Mouse (Mus musculus) ES-E14 (cell line): Measurements from ENCODE around the gene Gm48552. TPM values are rescaled to one million over a fixed set of nuclear protein-coding genes. Genes with fewer than 3 reads are reported as not detected.

Source experiments
- DNase-seq: peaks from one replicate; pipeline ENCODE4 v3.0.0-alpha.2; 2013; ENCODE audit warnings: low read depth, low spot score
- H3K27ac ChIP-seq: 2 replicates; pipeline ENCODE4 v1.5.1; 2012; ENCODE audit warnings: low read depth, mild to moderate bottlenecking, low read length, moderate library complexity, mixed read lengths; ENCODE audit not compliant: poor library complexity, insufficient read depth, severe bottlenecking
- H3K36me3 ChIP-seq: 2 replicates; pipeline ENCODE4 v1.6.1; 2012; ENCODE audit warnings: mild to moderate bottlenecking, low read length, moderate library complexity, mixed read lengths; ENCODE audit not compliant: control insufficient read depth, poor library complexity, insufficient read depth, severe bottlenecking
- H3K4me1 ChIP-seq, 2 experiments: fragments of 150-350 bp in 1 of 2; sonication (generic) in 1 of 2; 2 replicates each; pipeline ENCODE4 v1.6.1; 2012; ENCODE audit warnings: low read length in 2 of 2, mild to moderate bottlenecking in 1 of 2, mixed read lengths in 1 of 2; ENCODE audit not compliant: control insufficient read depth in 2 of 2, insufficient read depth in 2 of 2, poor library complexity in 1 of 2
- H3K4me3 ChIP-seq, 2 experiments: fragments of 150-350 bp in 1 of 2; sonication (generic) in 1 of 2; 2 replicates each; pipeline ENCODE4 v1.5.1; 2012; ENCODE audit warnings: low read length in 2 of 2, low read depth in 1 of 2, mild to moderate bottlenecking in 1 of 2, mixed read lengths in 1 of 2; ENCODE audit not compliant: insufficient read depth in 1 of 2, poor library complexity in 1 of 2, severe bottlenecking in 1 of 2
- H3K9ac ChIP-seq: 2 replicates; pipeline ENCODE4 v1.6.1; 2012; ENCODE audit warnings: low read depth, mild to moderate bottlenecking, low read length, mixed read lengths; ENCODE audit not compliant: poor library complexity, insufficient read depth, severe bottlenecking
- H3K9me3 ChIP-seq: fragments of 150-350 bp; sonication (generic); 2 replicates; pipeline ENCODE4 v1.6.1; 2012; ENCODE audit warnings: low read depth, mild to moderate bottlenecking, low read length; ENCODE audit not compliant: control insufficient read depth, insufficient read depth
- CHD2 ChIP-seq: IDR thresholded peaks from 2 replicates; pipeline ENCODE4 v1.6.1; 2014; ENCODE audit warnings: mild to moderate bottlenecking, low read depth, low read length, inconsistent platforms
- HCFC1 ChIP-seq: IDR thresholded peaks from 2 replicates; pipeline ENCODE4 v1.6.1; 2012; ENCODE audit warnings: low read length, inconsistent platforms, borderline replicate concordance; ENCODE audit not compliant: insufficient read depth
- MAFK ChIP-seq: IDR thresholded peaks from 2 replicates; pipeline ENCODE4 v1.6.1; 2014; ENCODE audit warnings: mild to moderate bottlenecking, low read depth, low read length, inconsistent platforms; ENCODE audit not compliant: insufficient read depth
- ZC3H11A ChIP-seq: IDR thresholded peaks from 2 replicates; pipeline ENCODE4 v1.6.1; 2012; ENCODE audit warnings: low read depth, mild to moderate bottlenecking, inconsistent platforms, low read length, borderline replicate concordance
- ZNF384 ChIP-seq: IDR thresholded peaks from 2 replicates; pipeline ENCODE4 v1.6.1; 2012; ENCODE audit warnings: low read depth, low read length, inconsistent platforms
- in situ Hi-C, 2 experiments: fragments of 600-800 bp; cut with MboI; formaldehyde crosslinking; loops; one replicate each; pipeline ENCODE4 v1.15.1; 2025; ENCODE audit warnings: low sequenced_read_pairs in 2 of 2, inconsistent platforms in 1 of 2; ENCODE audit not compliant: unreplicated experiment in 2 of 2
- total RNA-seq: library from RNA; depleted of rRNA; stranded (reverse); fragments of 300-350 nt; gene quantifications from 2 replicates; pipeline ENCODE4 v1.2.3, GENCODE M21; 2012

Gm48552 gene
- total RNA-seq, 1 experiment: 2.5 TPM

DNA sequence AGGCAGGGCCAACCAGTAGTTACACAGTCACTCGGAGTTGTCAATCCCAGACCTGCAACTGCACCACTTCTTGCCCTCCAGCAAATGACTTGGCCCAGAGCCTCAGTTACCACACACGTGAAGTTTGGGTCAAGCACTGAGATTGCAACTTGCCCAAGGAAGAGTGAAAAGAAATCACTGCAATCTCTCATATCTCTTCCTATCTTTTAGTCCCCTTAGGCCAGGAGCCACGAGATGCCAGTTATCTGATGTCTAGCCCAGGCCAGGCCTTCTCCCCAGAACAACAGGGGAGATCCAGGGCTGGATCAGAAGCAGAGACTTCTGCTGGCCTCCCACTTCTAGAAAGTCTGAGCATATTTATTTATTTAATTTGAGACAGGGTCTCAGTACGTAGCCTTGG is 33.3 kb upstream of the Gm48552 start:
- H3K9ac ChIP-seq: peak overlapping the region; percentile 15; the same call in 1 of the 2 replicates
- peaks cover 5% of the 10 kb centered on the region; the same call in 1 of the 2 replicates for H3K36me3 ChIP-seq
- in situ Hi-C loops: no loop called here
- H3K9me3 ChIP-seq: no peaks in the 10 kb centered on the region
- peak overlapping the region; percentile 94; the same call in 1 of the 2 replicates for H3K27ac ChIP-seq
- H3K4me1 ChIP-seq: peaks cover 13 to 29% of the 10 kb centered on the region in 2 experiments; a peak in 3 of 4 replicates
- TF ChIP-seq ZC3H11A: no peak
- TF ChIP-seq CHD2: no peak
- no peak for TF ChIP-seq MAFK
- TF ChIP-seq ZNF384: no peak
- no peak for TF ChIP-seq HCFC1
- H3K4me3 ChIP-seq: no peak overlapping the region
- no peak for DNase-seq

DNA sequence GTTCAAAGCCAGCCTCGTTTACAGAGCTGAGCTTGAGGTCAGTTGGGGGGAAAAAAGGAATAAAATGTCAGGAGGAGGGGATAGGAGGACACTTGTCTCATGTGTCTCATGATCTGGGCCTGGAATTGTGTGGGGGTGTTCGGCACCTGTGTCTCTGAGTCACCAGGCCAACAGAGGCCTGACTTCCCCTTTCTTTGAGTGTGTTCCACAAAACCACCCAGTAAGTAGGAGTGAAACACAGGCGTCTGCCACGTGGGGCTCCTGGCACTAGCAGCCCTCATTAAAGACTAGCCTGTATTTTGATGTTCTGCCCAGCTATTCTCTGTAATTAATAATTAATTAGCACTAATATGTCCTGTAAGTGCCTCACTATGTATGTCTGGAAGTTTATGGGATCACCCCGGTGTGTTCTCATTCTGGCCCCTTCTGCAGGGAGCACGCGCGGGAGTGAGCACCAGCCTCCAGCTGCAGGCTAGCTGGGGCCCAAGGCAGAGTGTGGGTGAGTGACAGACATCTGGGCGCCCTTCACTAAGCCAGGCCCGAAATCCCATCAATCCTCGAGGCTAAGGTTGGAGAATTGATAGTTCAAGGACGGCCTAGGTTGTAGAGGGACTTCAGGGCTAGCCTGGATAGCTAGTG is 32.3 kb upstream of the Gm48552 start:
- in situ Hi-C loops: no loop called here
- H3K36me3 ChIP-seq: peaks cover 11% of the 10 kb centered on the region; the same call in 1 of the 2 replicates
- peaks cover 15 to 37% of the 10 kb centered on the region in 2 experiments; a peak in 3 of 4 replicates for H3K4me1 ChIP-seq
- no peaks in the 10 kb centered on the region for H3K9me3 ChIP-seq
- H3K9ac ChIP-seq: peak overlapping the region; percentile 53
- peak overlapping the region; percentile 77 to 79 for H3K4me3 ChIP-seq
- TF ChIP-seq ZNF384: no peak
- no peak for TF ChIP-seq MAFK
- TF ChIP-seq HCFC1: no peak
- no peak for TF ChIP-seq CHD2
- TF ChIP-seq ZC3H11A: no peak
- H3K27ac ChIP-seq: peak overlapping the region; percentile 94
- no peak for DNase-seq

DNA sequence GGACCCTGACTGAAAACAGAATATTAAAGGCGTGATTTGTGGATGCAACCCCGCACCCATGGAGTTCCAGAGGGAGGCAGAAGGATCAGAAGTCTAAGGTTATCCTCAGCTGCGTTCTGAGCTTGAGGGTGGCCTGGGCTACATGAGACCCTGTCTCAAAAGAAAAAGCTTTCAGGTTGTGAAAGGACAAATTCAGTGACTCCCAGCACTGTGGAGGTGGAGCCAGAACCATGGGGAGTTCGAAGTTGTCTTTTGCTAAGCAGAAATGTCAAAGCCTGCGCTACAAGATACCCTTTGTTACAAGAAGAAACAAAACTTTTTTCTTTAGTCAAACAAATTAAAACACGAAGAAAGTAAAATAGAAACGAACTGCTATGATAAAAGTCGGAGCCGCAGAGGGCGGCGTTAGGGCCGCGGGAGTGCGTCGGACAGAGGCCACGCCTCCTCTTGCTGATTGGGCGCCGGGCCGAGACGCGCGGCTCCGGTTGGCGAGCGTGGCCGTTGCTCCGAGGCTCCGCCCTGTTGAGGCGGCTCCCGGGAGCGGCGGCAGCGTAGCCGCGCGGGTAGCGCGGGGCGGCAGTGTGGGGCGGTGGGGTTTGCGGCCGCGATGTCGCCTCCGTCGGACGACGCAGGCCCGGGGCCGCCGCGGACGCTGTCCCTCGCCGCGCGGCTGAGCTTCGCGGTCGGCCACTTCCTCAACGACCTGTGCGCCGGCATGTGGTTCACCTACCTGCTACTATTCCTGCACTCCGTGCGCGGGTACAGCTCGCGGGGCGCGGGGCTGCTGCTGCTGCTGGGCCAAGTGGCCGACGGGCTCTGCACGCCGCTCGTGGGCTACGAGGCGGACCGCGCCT is 31.6 kb upstream of the Gm48552 start, which contains the start of gene Mfsd12:
Mfsd12 (plus strand) TSS at position 501 of the 854 bp plus-strand sequence.
- peaks cover 15 to 41% of the 10 kb centered on the region in 2 experiments; a peak in 3 of 4 replicates for H3K4me1 ChIP-seq

DNA sequence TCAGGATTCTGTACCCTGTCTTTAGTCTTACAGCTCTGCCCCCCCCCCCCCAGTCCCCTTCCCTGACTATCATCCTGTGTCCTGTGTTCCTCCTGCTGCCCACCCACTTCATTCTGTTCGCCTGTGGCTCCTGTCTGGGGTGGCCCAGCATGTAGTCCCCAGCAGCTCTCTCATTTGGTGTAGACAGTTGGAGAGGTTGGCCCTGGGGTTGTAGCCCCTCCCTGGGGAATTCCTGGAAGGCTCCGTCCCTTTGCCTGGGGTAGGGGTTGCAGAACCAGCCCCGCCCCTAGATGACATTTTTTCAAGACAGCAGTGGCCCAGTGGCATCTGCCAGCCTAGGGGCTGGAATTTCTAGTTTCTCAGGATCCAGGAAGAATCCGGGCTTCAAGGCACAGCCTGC is 30.6 kb upstream of the Gm48552 start:
- H3K4me3 ChIP-seq: peak overlapping the region; percentile 77 to 79
- peak overlapping the region; percentile 83; the same call in 1 of the 2 replicates for H3K9ac ChIP-seq
- H3K27ac ChIP-seq: no peak overlapping the region
- no peaks in the 10 kb centered on the region for H3K9me3 ChIP-seq
- H3K4me1 ChIP-seq: peaks cover 15 to 44% of the 10 kb centered on the region in 2 experiments; a peak in 3 of 4 replicates
- DNase-seq: no peak
- TF ChIP-seq HCFC1 (no peak), ZC3H11A (no peak), ZNF384 (no peak), MAFK (no peak), CHD2 (no peak)
- H3K36me3 ChIP-seq: peaks cover 24% of the 10 kb centered on the region; the same call in 1 of the 2 replicates
- in situ Hi-C loops: no loop called here

More for the DNA sequence above, 31.6 kb upstream of the Gm48552 start, which contains the start of gene Mfsd12:
- Histone ChIP-seq H3K9me3 (no peaks in the 10 kb centered on the region), H3K36me3 (peaks cover 16% of the 10 kb centered on the region; the same call in 1 of the 2 replicates), H3K9ac (peak within 1 kb of the TSS; percentile 83), H3K27ac (peak within 1 kb of the TSS; percentile 36), H3K4me3 (peak within 1 kb of the TSS; percentile 77 to 79)
- TF ChIP-seq CHD2: no peak
- TF ChIP-seq MAFK: no peak
- in situ Hi-C loops: no loop called here
- DNase-seq: no peak
